Mouse (Mus musculus) MEL (cell line): ENCODE results near the gene Adam12. TPM values are rescaled to one million over a fixed set of nuclear protein-coding genes. Genes with fewer than 3 reads are reported as not detected.

ENCODE experiments used
- DNase-seq: peaks from one replicate; pipeline ENCODE4 v3.0.0; 2011; ENCODE audit warnings: low read depth, low spot score
- H3K27ac ChIP-seq: 2 replicates; pipeline ENCODE4 v1.5.1; 2012; ENCODE audit warnings: low read depth, mild to moderate bottlenecking, control low read depth, low read length, moderate library complexity; ENCODE audit not compliant: control insufficient read depth
- H3K27me3 ChIP-seq, 2 experiments: fragments of 150-350 bp in 1 of 2; sonication (generic) in 1 of 2; 2 replicates each; pipeline ENCODE4 v1.6.1; 2012; ENCODE audit warnings: low read length in 2 of 2, mild to moderate bottlenecking in 2 of 2, improper control_type of control experiment in 1 of 2, moderate library complexity in 1 of 2; ENCODE audit not compliant: insufficient read depth in 2 of 2, control insufficient read depth in 1 of 2
- H3K36me3 ChIP-seq, 2 experiments: 2 replicates each; pipeline ENCODE4 v1.6.1; 2012 to 2014; ENCODE audit warnings: low read length in 2 of 2, improper control_type of control experiment in 1 of 2, inconsistent platforms in 1 of 2, mild to moderate bottlenecking in 1 of 2; ENCODE audit not compliant: insufficient read depth in 2 of 2, control insufficient read depth in 1 of 2
- H3K4me1 ChIP-seq, 2 experiments: fragments of 150-350 bp in 1 of 2; sonication (generic) in 1 of 2; 2 replicates each; pipeline ENCODE4 v1.6.1; 2012; ENCODE audit warnings: low read length in 2 of 2, improper control_type of control experiment in 1 of 2, mild to moderate bottlenecking in 1 of 2; ENCODE audit not compliant: insufficient read depth in 2 of 2, control insufficient read depth in 1 of 2
- H3K4me3 ChIP-seq, 2 experiments: fragments of 150-350 bp in 1 of 2; sonication (generic) in 1 of 2; 2 replicates each; pipeline ENCODE4 v1.5.1; 2012; ENCODE audit warnings: low read depth in 2 of 2, low read length in 2 of 2, mild to moderate bottlenecking in 2 of 2, moderate library complexity in 2 of 2, control low read depth in 1 of 2, improper control_type of control experiment in 1 of 2; ENCODE audit not compliant: control insufficient read depth in 1 of 2, insufficient read depth in 1 of 2
- H3K79me2 ChIP-seq: 2 replicates; pipeline ENCODE4 v1.6.1; 2012; ENCODE audit warnings: mild to moderate bottlenecking, low read length, moderate library complexity; ENCODE audit not compliant: control insufficient read depth, poor library complexity, insufficient read depth
- H3K9ac ChIP-seq: 2 replicates; pipeline ENCODE4 v1.6.1; 2012; ENCODE audit warnings: low read depth, mild to moderate bottlenecking, control low read depth, low read length, moderate library complexity; ENCODE audit not compliant: control insufficient read depth, poor library complexity, severe bottlenecking
- H3K9me3 ChIP-seq: fragments of 150-350 bp; sonication (generic); replicated peaks from 2 replicates; pipeline ENCODE4 v1.6.1; 2012; ENCODE audit warnings: mild to moderate bottlenecking, low read length, improper control_type of control experiment, moderate library complexity; ENCODE audit not compliant: insufficient read depth
- CHD1 ChIP-seq: IDR thresholded peaks from 2 replicates; pipeline ENCODE4 v1.6.1; 2012; ENCODE audit warnings: low read depth, mild to moderate bottlenecking, inconsistent platforms, low read length, improper control_type of control experiment
- CHD2 ChIP-seq: IDR thresholded peaks from 2 replicates; pipeline ENCODE4 v1.6.1; 2011; ENCODE audit warnings: low read length, improper control_type of control experiment
- CTCF ChIP-seq, 3 experiments: IDR thresholded peaks in 2 of 3; conservative IDR thresholded peaks in 1 of 3; 2 replicates each; pipeline ENCODE4 v1.5.1; 2011 to 2012; ENCODE audit warnings: low read length in 3 of 3, low read depth in 2 of 3, mild to moderate bottlenecking in 2 of 3, improper control_type of control experiment in 1 of 3, inconsistent platforms in 1 of 3, mixed read lengths in 1 of 3, moderate library complexity in 1 of 3; ENCODE audit not compliant: control insufficient read depth in 1 of 3, insufficient read depth in 1 of 3, poor library complexity in 1 of 3, severe bottlenecking in 1 of 3
- E2F4 ChIP-seq: IDR thresholded peaks from 2 replicates; pipeline ENCODE4 v1.6.1; 2011; ENCODE audit warnings: low read depth, low read length, improper control_type of control experiment, borderline replicate concordance
- ELF1 ChIP-seq: IDR thresholded peaks from 2 replicates; pipeline ENCODE4 v1.6.1; 2014; ENCODE audit warnings: low read depth, mild to moderate bottlenecking, inconsistent platforms, low read length, improper control_type of control experiment, moderate library complexity
- EP300 ChIP-seq, 2 experiments: IDR thresholded peaks; 2 replicates each; pipeline ENCODE4 v1.6.1; 2011; ENCODE audit warnings: improper control_type of control experiment in 2 of 2, low read length in 2 of 2, low read depth in 1 of 2, mild to moderate bottlenecking in 1 of 2
- ETS1 ChIP-seq: IDR thresholded peaks from 2 replicates; pipeline ENCODE4 v1.6.1; 2012; ENCODE audit warnings: low read depth, mild to moderate bottlenecking, inconsistent platforms, low read length, improper control_type of control experiment, moderate library complexity
- HCFC1 ChIP-seq: IDR thresholded peaks from 2 replicates; pipeline ENCODE4 v1.6.1; 2012; ENCODE audit warnings: low read depth, mild to moderate bottlenecking, inconsistent platforms, low read length, improper control_type of control experiment, moderate library complexity
- JUND ChIP-seq: IDR thresholded peaks from 2 replicates; pipeline ENCODE4 v1.6.1; 2011; ENCODE audit warnings: low read depth, mild to moderate bottlenecking, improper control_type of control experiment, low read length
- KAT2A ChIP-seq: conservative IDR thresholded peaks from 2 replicates; pipeline ENCODE4 v1.6.1; 2012; ENCODE audit warnings: low read depth, low read length, improper control_type of control experiment, inconsistent platforms
- MAX ChIP-seq: IDR thresholded peaks from 2 replicates; pipeline ENCODE4 v1.6.1; 2011; ENCODE audit warnings: low read length, improper control_type of control experiment
- MAZ ChIP-seq: IDR thresholded peaks from 2 replicates; pipeline ENCODE4 v1.6.1; 2012; ENCODE audit warnings: low read depth, mild to moderate bottlenecking, inconsistent platforms, low read length, improper control_type of control experiment
- MEF2A ChIP-seq: IDR thresholded peaks from 2 replicates; pipeline ENCODE4 v1.6.1; 2014; ENCODE audit warnings: low read depth, mild to moderate bottlenecking, inconsistent platforms, low read length, improper control_type of control experiment; ENCODE audit not compliant: poor library complexity, insufficient replicate concordance, severe bottlenecking; ENCODE audit errors: extremely low read depth
- MXI1 ChIP-seq: IDR thresholded peaks from 2 replicates; pipeline ENCODE4 v1.6.1; 2011; ENCODE audit warnings: mild to moderate bottlenecking, low read depth, low read length, improper control_type of control experiment
- MYC ChIP-seq: IDR thresholded peaks from 2 replicates; pipeline ENCODE4 v1.6.1; 2011; ENCODE audit warnings: low read depth, mild to moderate bottlenecking, low read length, improper control_type of control experiment, moderate library complexity
- NELFE ChIP-seq: IDR thresholded peaks from 2 replicates; pipeline ENCODE4 v1.6.1; 2011; ENCODE audit warnings: low read depth, low read length, improper control_type of control experiment
- POLR2A ChIP-seq, 2 experiments: IDR thresholded peaks; 2 replicates each; pipeline ENCODE4 v1.6.1; 2011 to 2012; ENCODE audit warnings: low read length in 2 of 2, mild to moderate bottlenecking in 2 of 2, control low read depth in 1 of 2, improper control_type of control experiment in 1 of 2, low read depth in 1 of 2, moderate library complexity in 1 of 2; ENCODE audit not compliant: control insufficient read depth in 1 of 2, insufficient read depth in 1 of 2, poor library complexity in 1 of 2
- POLR2AphosphoS2 ChIP-seq: IDR thresholded peaks from 2 replicates; pipeline ENCODE4 v1.6.1; 2011; ENCODE audit warnings: low read length, improper control_type of control experiment
- POLR2AphosphoS5 ChIP-seq: IDR thresholded peaks from 2 replicates; pipeline ENCODE4 v1.6.1; 2012; ENCODE audit warnings: low read depth, borderline replicate concordance, mild to moderate bottlenecking, inconsistent platforms, low read length, moderate library complexity, mixed read lengths
- RAD21 ChIP-seq: IDR thresholded peaks from 2 replicates; pipeline ENCODE4 v1.6.1; 2011; ENCODE audit warnings: mild to moderate bottlenecking, low read depth, low read length, improper control_type of control experiment
- RCOR1 ChIP-seq: IDR thresholded peaks from 2 replicates; pipeline ENCODE4 v1.6.1; 2012; ENCODE audit warnings: low read depth, mild to moderate bottlenecking, inconsistent platforms, low read length, improper control_type of control experiment
- SIN3A ChIP-seq: IDR thresholded peaks from 2 replicates; pipeline ENCODE4 v1.6.1; 2012; ENCODE audit warnings: low read length, improper control_type of control experiment, inconsistent platforms
- SMC3 ChIP-seq: IDR thresholded peaks from 2 replicates; pipeline ENCODE4 v1.6.1; 2011; ENCODE audit warnings: low read depth, low read length, improper control_type of control experiment
- TAL1 ChIP-seq: IDR thresholded peaks from 2 replicates; pipeline ENCODE4 v1.6.1; 2012; ENCODE audit warnings: mild to moderate bottlenecking, inconsistent platforms, low read length, moderate library complexity, mixed read lengths
- TBP ChIP-seq: IDR thresholded peaks from 2 replicates; pipeline ENCODE4 v1.8.0; 2011; ENCODE audit warnings: low read depth, low read length, improper control_type of control experiment
- USF1 ChIP-seq: IDR thresholded peaks from 2 replicates; pipeline ENCODE4 v1.6.1; 2014; ENCODE audit warnings: low read depth, mild to moderate bottlenecking, inconsistent platforms, low read length, improper control_type of control experiment, moderate library complexity
- ZC3H11A ChIP-seq: IDR thresholded peaks from 2 replicates; pipeline ENCODE4 v1.6.1; 2012; ENCODE audit warnings: low read depth, mild to moderate bottlenecking, inconsistent platforms, low read length, improper control_type of control experiment
- ZKSCAN1 ChIP-seq: IDR thresholded peaks from 2 replicates; pipeline ENCODE4 v1.6.1; 2012; ENCODE audit warnings: low read depth, mild to moderate bottlenecking, inconsistent platforms, low read length, improper control_type of control experiment, moderate library complexity
- ZMIZ1 ChIP-seq: IDR thresholded peaks from 2 replicates; pipeline ENCODE4 v1.6.1; 2012; ENCODE audit warnings: low read depth, mild to moderate bottlenecking, inconsistent platforms, low read length, improper control_type of control experiment, moderate library complexity
- polyA plus RNA-seq, 2 experiments: library from polyadenylated mRNA; stranded (reverse) in 1 of 2; unstranded in 1 of 2; fragments of >175 nt in 1 of 2; fragments of >200 nt in 1 of 2; gene quantifications; 2 replicates each; pipeline versions ENCODE4 v1.2.1 to v1.2.4; 2012; ENCODE audit warnings: low replicate concordance in 2 of 2, low read depth in 1 of 2; ENCODE audit not compliant: insufficient read length in 2 of 2, insufficient read depth in 1 of 2, missing spikeins in 1 of 2
- total RNA-seq: library from RNA; depleted of rRNA; stranded (reverse); fragments of 300-350 nt; gene quantifications from 2 replicates; pipeline ENCODE4 v1.2.3, GENCODE M21; 2012

Gene Adam12
- total and polyA plus RNA-seq, 3 experiments = not detected

- Histone ChIP-seq H3K9me3 (no peaks in the 10 kb centered on the region), H3K27me3 (no peaks in the 10 kb centered on the region), H3K79me2 (no peaks in the 10 kb centered on the region), H3K4me3 (no peak overlapping the region), H3K4me1 (no peaks in the 10 kb centered on the region), H3K36me3 (no peaks in the 10 kb centered on the region), H3K9ac (no peak overlapping the region), H3K27ac (no peak overlapping the region)
- no peak for DNase-seq
- TF ChIP-seq POLR2AphosphoS2 (no peak), ZMIZ1 (no peak), SIN3A (no peak), ETS1 (no peak), USF1 (no peak), CHD1 (no peak), POLR2AphosphoS5 (no peak), TBP (no peak), ELF1 (no peak), JUND (no peak), E2F4 (no peak)
Observed at GRCm38 (mm10) chr7:134241212-134241611, 9.3 kb upstream of the Adam12 start.

GRCm38 (mm10) chr7:134240579-134240978, 8.6 kb upstream of the Adam12 start:
- Histone ChIP-seq H3K4me3 (no peak overlapping the region), H3K36me3 (no peaks in the 10 kb centered on the region), H3K9ac (no peak overlapping the region), H3K9me3 (no peaks in the 10 kb centered on the region), H3K4me1 (no peaks in the 10 kb centered on the region), H3K27me3 (no peaks in the 10 kb centered on the region), H3K79me2 (no peaks in the 10 kb centered on the region), H3K27ac (no peak overlapping the region)
- TF ChIP-seq MAX (no peak), ZC3H11A (no peak), KAT2A (no peak), TAL1 (no peak), NELFE (no peak)
- DNase-seq = no peak

GRCm38 (mm10) chr7:134238863-134239262, 6.9 kb upstream of the Adam12 start:
- H3K27me3 ChIP-seq = no peaks in the 10 kb centered on the region
- H3K4me3 ChIP-seq = no peak overlapping the region
- TF ChIP-seq TAL1 = no peak
- no peak for TF ChIP-seq ZKSCAN1
- no peak for TF ChIP-seq SIN3A
- no peak for TF ChIP-seq CHD2
- no peak for TF ChIP-seq RAD21
- no peak for TF ChIP-seq RCOR1
- no peak for TF ChIP-seq MAZ
- no peak for TF ChIP-seq MEF2A
- no peak for TF ChIP-seq HCFC1
- TF ChIP-seq POLR2A (IDR thresholded peaks at IDR 0.05; ENCODE audit: control insufficient read depth in 1 of 2, insufficient read depth in 1 of 2, low read depth in 1 of 2, low read length in 2 of 2, poor library complexity in 1 of 2) = no peak
- no peak for TF ChIP-seq MYC
- no peak for TF ChIP-seq KAT2A
- no peak for TF ChIP-seq EP300 (IDR thresholded peaks at IDR 0.05; ENCODE audit: low read depth in 1 of 2, low read length in 2 of 2)
- TF ChIP-seq CTCF (IDR thresholded peaks at IDR 0.05 in 2 of 3, conservative IDR thresholded peaks at IDR 0.05 in 1 of 3; ENCODE audit: control insufficient read depth in 1 of 3, insufficient read depth in 1 of 3, low read depth in 2 of 3, low read length in 3 of 3, poor library complexity in 1 of 3, severe bottlenecking in 1 of 3) = no peak
- no peak for TF ChIP-seq POLR2AphosphoS2
- TF ChIP-seq SMC3 = no peak
- TF ChIP-seq TBP = no peak
- TF ChIP-seq MXI1 = no peak

More at GRCm38 (mm10) chr7:134238863-134239262, 6.9 kb upstream of the Adam12 start:
- no peaks in the 10 kb centered on the region for H3K79me2 ChIP-seq
- no peaks in the 10 kb centered on the region for H3K4me1 ChIP-seq
- no peak overlapping the region for H3K27ac ChIP-seq
- no peaks in the 10 kb centered on the region for H3K36me3 ChIP-seq
- H3K9ac ChIP-seq = no peak overlapping the region
- DNase-seq = no peak
- no peaks in the 10 kb centered on the region for H3K9me3 ChIP-seq
